Mouse (Mus musculus) limb, embryonic 14.5 days (tissue): Measurements from ENCODE around the gene Magi1. TPM values are rescaled to one million over a fixed set of nuclear protein-coding genes. Genes with fewer than 3 reads are reported as not detected.

Experiments used
- ATAC-seq: fragments of 200-750 bp; cut with Nextera tagmentation; 2 replicates; pipeline ENCODE4 v1.8.0; 2017; ENCODE audit warnings: low read depth, moderate number of reproducible peaks, moderate TSS enrichment; ENCODE audit not compliant: low FRiP score
- DNase-seq: peaks from one replicate; pipeline ENCODE4 v3.0.0-alpha.2; 2015; ENCODE audit warnings: low spot score
- H3K27ac ChIP-seq: fragments of 300-500 bp; sonication (generic); replicated peaks from 2 replicates; pipeline ENCODE4 v1.5.1; 2014; ENCODE audit warnings: low read depth, mild to moderate bottlenecking, low read length, moderate library complexity, mixed read lengths
- H3K27me3 ChIP-seq: fragments of 300-500 bp; sonication (generic); 2 replicates; pipeline ENCODE4 v1.6.1; 2014; ENCODE audit warnings: low read length, mixed read lengths; ENCODE audit not compliant: control insufficient read depth, insufficient read depth
- H3K36me3 ChIP-seq: fragments of 300-500 bp; sonication (generic); 2 replicates; pipeline ENCODE4 v1.6.1; 2014; ENCODE audit warnings: mild to moderate bottlenecking, low read length, moderate library complexity, mixed read lengths; ENCODE audit not compliant: control insufficient read depth, insufficient read depth
- H3K4me1 ChIP-seq: fragments of 300-500 bp; sonication (generic); 2 replicates; pipeline ENCODE4 v1.6.1; 2014; ENCODE audit warnings: antibody characterized with exemption, low read length, mixed read lengths; ENCODE audit not compliant: control insufficient read depth, insufficient read depth
- H3K4me2 ChIP-seq: fragments of 300-500 bp; sonication (generic); replicated peaks from 2 replicates; pipeline ENCODE4 v1.6.1; 2014; ENCODE audit warnings: low read depth, mild to moderate bottlenecking, low read length, moderate library complexity; ENCODE audit not compliant: severe bottlenecking
- H3K4me3 ChIP-seq: fragments of 300-500 bp; sonication (generic); replicated peaks from 2 replicates; pipeline ENCODE4 v1.5.1; 2014; ENCODE audit warnings: low read length
- H3K9ac ChIP-seq: fragments of 300-500 bp; sonication (generic); 2 replicates; pipeline ENCODE4 v1.6.1; 2014; ENCODE audit warnings: mild to moderate bottlenecking, low read depth, low read length, moderate library complexity; ENCODE audit not compliant: severe bottlenecking
- H3K9me3 ChIP-seq: fragments of 300-500 bp; sonication (generic); 2 replicates; pipeline ENCODE4 v1.6.1; 2016; ENCODE audit warnings: low read length; ENCODE audit not compliant: control insufficient read depth
- POLR2A ChIP-seq: fragments of 200-500 bp; IDR thresholded peaks from 2 replicates; pipeline ENCODE4 v1.8.0; 2012; ENCODE audit warnings: inconsistent platforms, mild to moderate bottlenecking, moderate library complexity, borderline replicate concordance; ENCODE audit not compliant: insufficient read depth, insufficient read length; ENCODE audit errors: extremely low read depth
- WGBS: fragments of 180-500 bp; shearing (Covaris S2); extraction: QIAGEN DNeasy Blood & Tissue Kit; methylation state at CpG from one replicate; pipeline ENCODE4 v1.1.7; 2014; 5-methylcytosine and 5-hydroxymethylcytosine counted together
- polyA plus RNA-seq, 2 experiments: library from polyadenylated mRNA; depleted of rRNA in 1 of 2; stranded (reverse) in 1 of 2; unstranded in 1 of 2; fragments of >200 nt; fragmentation: Nextera tagmentation in 1 of 2; extraction: Ambion mirVana in 1 of 2; gene quantifications; 2 replicates each; pipeline versions ENCODE4 v1.2.1 to v1.2.3; 2012 to 2014

The Magi1 gene
- polyA plus RNA-seq, 2 experiments = 9.7 to 15.0 TPM

DNA sequence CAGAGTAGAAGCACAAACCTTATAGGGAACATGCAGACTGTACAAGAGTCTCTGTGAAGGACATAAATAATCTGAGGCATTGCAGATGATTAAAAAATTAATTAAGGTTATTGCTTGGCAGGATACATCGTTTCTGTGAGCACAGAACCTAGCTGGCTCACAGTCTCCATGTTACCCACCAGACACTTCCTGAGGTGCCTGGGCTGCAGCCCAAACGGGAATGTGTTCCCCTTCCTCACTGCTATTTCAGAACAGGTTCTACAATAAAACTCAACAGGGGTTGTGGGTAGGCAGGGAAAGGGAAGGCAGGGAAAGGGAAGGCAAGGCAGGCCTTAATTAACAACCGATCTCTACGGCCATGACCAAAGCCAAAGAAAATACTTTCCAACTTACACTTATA lies 483.3 kb downstream of the Magi1 start:
- Histone ChIP-seq H3K9me3 (no peaks in the 10 kb centered on the region), H3K4me1 (peaks cover 20% of the 10 kb centered on the region), H3K27me3 (no peaks in the 10 kb centered on the region), H3K4me3 (no peak overlapping the region), H3K4me2 (no peak overlapping the region), H3K9ac (no peak overlapping the region), H3K36me3 (no peaks in the 10 kb centered on the region), H3K27ac (peak overlapping the region; percentile 8)
- no peak for TF ChIP-seq POLR2A
- WGBS = 25% methylated on average over 4 of the region's 4 CpGs
- ATAC-seq (peak; percentile 53), DNase-seq (no peak)

DNA sequence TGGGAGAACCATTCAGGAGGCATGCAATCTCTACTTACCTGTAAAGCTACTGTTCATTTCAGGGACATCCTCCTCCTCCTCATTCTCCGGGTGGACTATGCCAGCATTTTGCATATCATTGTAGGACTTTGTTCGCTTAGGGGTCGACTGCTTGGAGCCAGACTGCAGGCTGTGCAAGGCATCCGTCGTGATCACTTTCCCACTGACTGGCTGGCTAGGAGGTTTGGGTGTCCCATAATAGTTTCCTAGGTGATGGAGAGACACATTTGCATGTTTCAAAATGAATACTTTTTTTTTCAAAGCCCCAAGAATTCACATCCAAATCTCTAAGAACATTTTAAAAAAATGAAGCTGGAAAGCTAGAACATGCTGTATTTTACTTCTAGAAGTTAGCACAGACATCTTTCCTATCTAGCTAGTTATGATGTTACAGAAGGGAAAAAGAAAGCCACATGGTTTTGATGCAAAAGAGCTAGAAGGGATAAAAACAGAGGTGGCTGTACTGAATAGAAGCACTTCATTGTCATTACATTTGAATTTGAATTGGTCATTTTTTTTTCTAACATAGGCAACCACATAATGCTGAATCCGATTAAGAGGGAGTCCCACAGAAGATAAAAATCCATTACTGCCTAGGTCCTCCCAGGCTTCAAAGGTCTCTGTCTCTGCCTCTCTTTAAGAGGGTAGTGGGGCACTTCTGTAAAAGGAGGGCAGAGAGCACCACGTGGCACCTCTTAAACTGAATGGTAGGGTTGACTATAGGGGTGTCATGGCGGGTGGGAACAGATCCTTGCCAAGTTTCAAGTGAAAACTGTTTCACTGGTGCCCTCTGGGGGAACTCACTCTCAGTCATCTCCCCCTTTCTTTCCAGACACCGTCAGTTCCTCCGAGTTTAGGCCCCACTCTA lies 491.2 kb downstream of the Magi1 start:
- no peak for ATAC-seq
- 79% methylated on average over 10 of the region's 10 CpGs for WGBS
- Histone ChIP-seq H3K4me1 (no peaks in the 10 kb centered on the region), H3K4me2 (no peak overlapping the region), H3K27me3 (no peaks in the 10 kb centered on the region), H3K9ac (no peak overlapping the region), H3K36me3 (no peaks in the 10 kb centered on the region), H3K4me3 (no peak overlapping the region), H3K27ac (no peak overlapping the region), H3K9me3 (no peaks in the 10 kb centered on the region)
- TF ChIP-seq POLR2A = no peak
- DNase-seq = no peak

DNA sequence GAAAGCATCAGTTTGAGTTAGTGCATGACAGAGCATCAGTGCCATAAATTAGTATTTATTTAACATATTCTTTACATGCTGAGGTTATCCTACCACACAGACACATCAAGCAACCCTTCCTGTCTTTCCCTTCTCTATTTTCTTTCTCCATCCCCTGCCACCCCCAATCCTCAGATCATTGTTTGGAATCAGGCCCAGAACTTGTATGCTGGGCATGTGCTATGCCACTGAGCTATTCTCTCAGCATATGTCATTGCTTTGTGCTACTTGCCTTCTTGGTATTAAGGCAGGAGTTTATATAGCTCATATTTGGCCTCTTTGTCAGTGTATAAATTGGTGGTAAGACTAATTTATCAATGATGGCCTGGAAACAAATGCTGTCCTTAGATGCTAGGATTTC lies 494.0 kb downstream of the Magi1 start:
- TF ChIP-seq POLR2A = no peak
- no peaks in the 10 kb centered on the region for H3K27me3 ChIP-seq
- H3K4me1 ChIP-seq = no peaks in the 10 kb centered on the region
- H3K9ac ChIP-seq = no peak overlapping the region
- H3K4me3 ChIP-seq = no peak overlapping the region
- no peaks in the 10 kb centered on the region for H3K9me3 ChIP-seq
- no peak overlapping the region for H3K27ac ChIP-seq
- ATAC-seq (no peak), DNase-seq (no peak)
- no peak overlapping the region for H3K4me2 ChIP-seq
- H3K36me3 ChIP-seq = no peaks in the 10 kb centered on the region

DNA sequence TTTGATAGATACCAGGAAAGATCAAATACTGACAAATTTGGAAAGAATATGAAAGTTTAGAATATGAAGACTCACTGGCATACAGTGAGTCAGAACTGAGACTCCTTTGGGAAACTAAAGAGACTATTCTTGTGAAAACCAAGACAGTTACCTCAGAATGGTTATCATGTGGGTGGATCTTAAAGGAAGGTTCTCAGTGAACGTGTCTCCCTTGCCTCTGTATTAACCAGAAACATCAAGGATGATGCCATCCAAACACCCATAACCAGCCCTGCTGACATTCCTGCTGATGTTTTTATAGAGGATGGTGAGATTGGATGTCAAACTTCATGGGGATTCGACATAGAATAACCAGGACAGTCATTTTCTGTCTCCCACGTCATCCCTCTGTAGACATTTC lies 496.7 kb downstream of the Magi1 start:
- no peaks in the 10 kb centered on the region for H3K4me1 ChIP-seq
- H3K4me2 ChIP-seq = no peak overlapping the region
- TF ChIP-seq POLR2A = no peak
- H3K9ac ChIP-seq = no peak overlapping the region
- H3K27ac ChIP-seq = no peak overlapping the region
- no peak overlapping the region for H3K4me3 ChIP-seq
- H3K9me3 ChIP-seq = no peaks in the 10 kb centered on the region
- H3K27me3 ChIP-seq = no peaks in the 10 kb centered on the region
- WGBS = 89% methylated on average over 3 of the region's 3 CpGs
- H3K36me3 ChIP-seq = no peaks in the 10 kb centered on the region
- no peak for ATAC-seq
- no peak for DNase-seq

DNA sequence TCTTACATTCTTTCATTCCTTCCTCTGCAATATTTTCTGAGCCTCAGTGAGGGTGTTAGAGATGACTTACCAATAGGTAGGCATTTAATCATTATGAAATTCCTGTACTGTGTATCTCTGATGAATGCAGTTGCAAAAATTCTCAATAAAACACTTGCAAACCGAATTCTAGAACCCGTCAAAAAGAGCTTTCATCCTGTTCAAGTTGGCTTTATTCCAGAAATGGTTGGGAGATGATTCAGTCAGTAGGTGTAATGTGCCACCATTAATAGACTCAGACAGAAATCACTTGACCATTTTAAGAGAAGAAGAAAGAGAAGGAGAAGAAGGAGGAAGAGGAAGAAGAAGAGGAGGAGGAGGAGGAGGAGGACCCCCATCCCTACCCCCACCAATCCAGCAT lies 497.5 kb downstream of the Magi1 start:
- H3K9ac ChIP-seq = no peak overlapping the region
- ATAC-seq = no peak
- no peaks in the 10 kb centered on the region for H3K27me3 ChIP-seq
- no peak overlapping the region for H3K27ac ChIP-seq
- H3K4me2 ChIP-seq = no peak overlapping the region
- no peaks in the 10 kb centered on the region for H3K36me3 ChIP-seq
- H3K9me3 ChIP-seq = no peaks in the 10 kb centered on the region
- no peak for TF ChIP-seq POLR2A
- no peaks in the 10 kb centered on the region for H3K4me1 ChIP-seq
- WGBS = 55% methylated on average over 2 of the region's 2 CpGs
- H3K4me3 ChIP-seq = no peak overlapping the region
- no peak for DNase-seq

DNA sequence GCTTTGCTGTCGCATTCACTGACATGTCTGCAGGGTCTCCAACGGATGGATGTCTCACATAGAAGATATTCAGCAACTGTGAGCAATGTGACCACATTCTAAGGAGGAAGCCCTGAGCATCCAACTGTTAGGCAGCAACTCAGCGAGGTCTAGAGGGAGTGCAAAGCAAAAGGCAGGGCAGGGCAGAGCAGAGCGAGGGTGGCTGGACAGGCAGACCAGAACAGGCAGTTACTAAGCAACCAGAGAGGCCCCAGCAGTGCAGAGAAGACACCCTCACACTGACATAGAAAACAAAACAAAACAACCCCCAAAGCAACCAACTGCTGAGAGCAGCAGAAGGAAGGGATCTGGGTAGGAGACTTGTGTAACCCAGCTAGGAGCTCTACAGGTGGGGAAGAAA lies 512.6 kb downstream of the Magi1 start:
- H3K27me3 ChIP-seq = no peaks in the 10 kb centered on the region

More for the DNA sequence above, 512.6 kb downstream of the Magi1 start:
- no peak for TF ChIP-seq POLR2A
- peaks cover 3% of the 10 kb centered on the region; the same call in 1 of the 2 replicates for H3K4me1 ChIP-seq
- ATAC-seq (no peak), DNase-seq (no peak)
- H3K4me2 ChIP-seq = no peak overlapping the region
- 62% methylated on average over 4 of the region's 4 CpGs for WGBS
- H3K4me3 ChIP-seq = no peak overlapping the region
- H3K27ac ChIP-seq = no peak overlapping the region
- no peaks in the 10 kb centered on the region for H3K9me3 ChIP-seq
- 0 out of 2 replicates have a peak, but pooled peaks cover 3% of the 10 kb centered on the region for H3K36me3 ChIP-seq
- no peak overlapping the region for H3K9ac ChIP-seq
